ENCODE assay signal across 20 mouse cellular contexts in the genomic region with DNA sequence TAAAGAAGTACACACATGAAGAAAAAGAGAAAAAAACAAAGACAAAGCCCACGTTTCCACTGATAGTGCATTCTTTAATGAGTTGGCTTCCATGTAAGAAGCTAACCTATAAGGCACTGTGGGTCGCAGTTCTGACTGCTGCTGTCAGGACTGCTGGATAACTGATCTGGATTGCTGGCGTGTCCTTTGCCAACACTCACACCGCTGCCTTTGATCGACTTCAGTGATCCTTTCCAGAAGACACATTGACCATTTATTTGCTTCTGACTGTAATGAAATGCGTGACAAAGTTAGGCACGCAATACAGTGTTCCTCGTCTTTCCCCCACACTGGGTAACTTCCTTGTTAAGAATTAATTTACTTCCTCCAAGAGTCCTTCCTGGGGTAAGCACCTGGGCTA. TPM values are rescaled to one million over a fixed set of nuclear protein-coding genes. Genes with fewer than 3 reads are reported as not detected.
DNase-seq lines count a peak whose midpoint lies in the region; ATAC-seq and TF ChIP-seq lines count a peak whose summit lies in the region.
"Had no signal": no experiment of that assay in that cellular context is flagged by ENCODE, and none has a peak within 500 bp of the region (broad histone marks: within the 10 kb centered on the region; RNA-seq: fewer than 3 reads in every experiment).

No protein-coding gene starts in this region.

- WGBS in intestine, postnatal 0 days: 66% methylated on average over 8 of the region's 8 CpGs
- 66% methylated on average over 8 of the region's 8 CpGs for WGBS in intestine, embryonic 16.5 days

- H3K27me3 ChIP-seq in intestine, postnatal 0 days (replicated peaks; ENCODE audit: control insufficient read depth, insufficient read depth, low read length): no peaks in the 10 kb centered on the region
- H3K27me3 ChIP-seq in intestine, embryonic 16.5 days (replicated peaks; ENCODE audit: control insufficient read depth, insufficient read depth, low read length): no peaks in the 10 kb centered on the region
- H3K27me3 ChIP-seq: embryonic facial prominence, embryonic 15.5 days; forebrain, embryonic 12.5 days; forebrain, embryonic 15.5 days; heart, embryonic 13.5 days; hindbrain, embryonic 12.5 days; hindbrain, embryonic 15.5 days; Patski had no signal

- no peaks in the 10 kb centered on the region for H3K4me1 ChIP-seq in intestine, postnatal 0 days (replicated peaks; ENCODE audit: control insufficient read depth, insufficient read depth, low read length)
- H3K4me1 ChIP-seq in intestine, embryonic 16.5 days (ENCODE audit: control insufficient read depth, insufficient read depth, low read length): 0 out of 2 replicates have a peak, but pooled peaks cover 7% of the 10 kb centered on the region

- H3K4me3 ChIP-seq in intestine, postnatal 0 days (ENCODE audit: low read depth, low read length): no peak overlapping the region
- H3K4me3 ChIP-seq in intestine, embryonic 16.5 days (ENCODE audit: low read length): no peak overlapping the region
- H3K4me3 ChIP-seq: embryonic facial prominence, embryonic 15.5 days; erythroblast, embryonic 14.5 days; forebrain, embryonic 12.5 days; forebrain, embryonic 15.5 days; heart, embryonic 13.5 days; hindbrain, embryonic 12.5 days; hindbrain, embryonic 15.5 days had no signal

- no peaks in the 10 kb centered on the region for H3K36me3 ChIP-seq in intestine, postnatal 0 days (ENCODE audit: control insufficient read depth, insufficient read depth)
- no peaks in the 10 kb centered on the region for H3K36me3 ChIP-seq in intestine, embryonic 16.5 days (ENCODE audit: control insufficient read depth, insufficient read depth, low read length)
- H3K36me3 ChIP-seq: embryonic facial prominence, embryonic 15.5 days; forebrain, embryonic 12.5 days; forebrain, embryonic 15.5 days; heart, embryonic 13.5 days; hindbrain, embryonic 12.5 days; hindbrain, embryonic 15.5 days had no signal

- H3K27ac ChIP-seq in intestine, postnatal 0 days (ENCODE audit: low read depth, low read length): no peak overlapping the region
- H3K27ac ChIP-seq in intestine, embryonic 16.5 days (ENCODE audit: low read length): no peak overlapping the region
- H3K27ac ChIP-seq: embryonic facial prominence, embryonic 15.5 days; forebrain, embryonic 12.5 days; forebrain, embryonic 15.5 days; heart, embryonic 13.5 days; hindbrain, embryonic 12.5 days; hindbrain, embryonic 15.5 days had no signal

- DNase-seq in embryo, embryonic 10 days (ENCODE audit: low spot score): peak; percentile 17
- DNase-seq in embryo, embryonic 11 days: no peak
- peak; percentile 81 for DNase-seq in heart, adult 11 months
- no peak for DNase-seq in heart, adult 8-10 months (ENCODE audit: low spot score)
- peak; percentile 27 for DNase-seq in Muller cell, postnatal 12 days (ENCODE audit: inconsistent ontology term)
- no peak for DNase-seq in left cerebral cortex, postnatal 14 days (ENCODE audit: low spot score in 2 of 2)
- DNase-seq: cerebellum, adult 18-20 months; cerebellum, adult 9-10 months; cerebellum, postnatal 14 days; kidney, adult 18-20 months had no signal

- 0 out of 2 replicates have a peak overlapping the region, but pooled peaks have one; percentile 3 for H3K9ac ChIP-seq in intestine, postnatal 0 days (ENCODE audit: low read depth, low read length)
- H3K9ac ChIP-seq in intestine, embryonic 16.5 days (ENCODE audit: low read depth, low read length): no peak overlapping the region
- H3K9ac ChIP-seq: embryonic facial prominence, embryonic 15.5 days; forebrain, embryonic 12.5 days; forebrain, embryonic 15.5 days; hindbrain, embryonic 12.5 days; hindbrain, embryonic 15.5 days had no signal

- TF ChIP-seq CTCF in intestine, postnatal 0 days (IDR thresholded peaks at IDR 0.05; ENCODE audit: low read depth): no peak

- H3K4me2 ChIP-seq in intestine, postnatal 0 days (replicated peaks; ENCODE audit: low read depth): no peak overlapping the region
- H3K4me2 ChIP-seq in intestine, embryonic 16.5 days (ENCODE audit: low read depth, low read length): no peak overlapping the region
- H3K4me2 ChIP-seq: embryonic facial prominence, embryonic 15.5 days; forebrain, embryonic 12.5 days; forebrain, embryonic 15.5 days; heart, embryonic 13.5 days; hindbrain, embryonic 12.5 days; hindbrain, embryonic 15.5 days had no signal

- intact Hi-C loops in left cerebral cortex, postnatal 14 days (cut with DNase I): no loop called here

- no peaks in the 10 kb centered on the region for H3K9me3 ChIP-seq in intestine, postnatal 0 days (ENCODE audit: control insufficient read depth)
- H3K9me3 ChIP-seq in intestine, embryonic 16.5 days (ENCODE audit: control insufficient read depth, low read length): no peaks in the 10 kb centered on the region
- H3K9me3 ChIP-seq: embryonic facial prominence, embryonic 15.5 days; forebrain, embryonic 12.5 days; forebrain, embryonic 15.5 days; heart, embryonic 13.5 days; hindbrain, embryonic 12.5 days; hindbrain, embryonic 15.5 days had no signal

- ATAC-seq in intestine, postnatal 0 days: no peak
- ATAC-seq in intestine, embryonic 16.5 days: no peak
- ATAC-seq: forebrain, embryonic 15.5 days had no signal

RNA-seq across cellular contexts. Expression of a gene that starts 18.3 kb away (rescaled TPM):
- total RNA-seq in heart, adult 8-10 months (2022): 10 to 100 TPM; 76.3 to 95.8 (median 84.0) TPM
- 66.5 and 70.0 TPM in 2 replicates for polyA plus RNA-seq in intestine, postnatal 0 days (2015; fragmentation: Nextera tagmentation; extraction: Ambion mirVana)
- 74.6 and 76.8 TPM in 2 replicates for polyA plus RNA-seq in intestine, embryonic 16.5 days (2015; fragmentation: Nextera tagmentation; extraction: Ambion mirVana)
- 10 to 100 TPM; 23.2 to 24.0 TPM for total RNA-seq in left cerebral cortex, postnatal 14 days (2021)

Comparison
In these comparisons a context has a peak if more than half of its experiments do, and no peak if none do; other contexts are left out.
1. DNase-seq: peak in embryo, embryonic 10 days (single experiment), heart, adult 11 months (single experiment) and Muller cell, postnatal 12 days (single experiment); none in embryo, embryonic 11 days (single experiment), heart, adult 8-10 months (single experiment) and left cerebral cortex, postnatal 14 days (0 of 2).